Mouse (Mus musculus) intestine, postnatal 0 days (tissue): ENCODE data around the gene Il4ra. TPM values are rescaled to one million over a fixed set of nuclear protein-coding genes. Genes with fewer than 3 reads are reported as not detected.

Source experiments
- ATAC-seq: fragments of 200-750 bp; cut with Nextera tagmentation; 2 replicates; pipeline ENCODE4 v1.8.0; 2017; ENCODE audit warnings: mild to moderate bottlenecking, moderate TSS enrichment, moderate library complexity
- H3K27ac ChIP-seq: fragments of 300-500 bp; sonication (generic); 2 replicates; pipeline ENCODE4 v1.5.1; 2014; ENCODE audit warnings: mild to moderate bottlenecking, low read depth, low read length, moderate library complexity
- H3K27me3 ChIP-seq: fragments of 300-500 bp; sonication (generic); replicated peaks from 2 replicates; pipeline ENCODE4 v1.6.1; 2014; ENCODE audit warnings: low read length, mixed read lengths; ENCODE audit not compliant: control insufficient read depth, insufficient read depth
- H3K36me3 ChIP-seq: fragments of 300-500 bp; sonication (generic); 2 replicates; pipeline ENCODE4 v1.6.1; 2014; ENCODE audit warnings: mild to moderate bottlenecking, moderate library complexity; ENCODE audit not compliant: control insufficient read depth, insufficient read depth
- H3K4me1 ChIP-seq: fragments of 300-500 bp; sonication (generic); replicated peaks from 2 replicates; pipeline ENCODE4 v1.6.1; 2014; ENCODE audit warnings: antibody characterized with exemption, low read length, mixed read lengths; ENCODE audit not compliant: control insufficient read depth, insufficient read depth
- H3K4me2 ChIP-seq: fragments of 300-500 bp; sonication (generic); replicated peaks from 2 replicates; pipeline ENCODE4 v1.6.1; 2014; ENCODE audit warnings: low read depth, mild to moderate bottlenecking, moderate library complexity
- H3K4me3 ChIP-seq: fragments of 300-500 bp; sonication (generic); 2 replicates; pipeline ENCODE4 v1.5.1; 2014; ENCODE audit warnings: low read depth, low read length
- H3K9ac ChIP-seq: fragments of 300-500 bp; sonication (generic); 2 replicates; pipeline ENCODE4 v1.6.1; 2014; ENCODE audit warnings: mild to moderate bottlenecking, low read depth, low read length
- H3K9me3 ChIP-seq: fragments of 300-500 bp; sonication (generic); 2 replicates; pipeline ENCODE4 v1.6.1; 2016; ENCODE audit warnings: mixed run types; ENCODE audit not compliant: control insufficient read depth
- CTCF ChIP-seq: sonication (generic); IDR thresholded peaks from 2 replicates; pipeline ENCODE4 v1.5.1; 2016; ENCODE audit warnings: low read depth, mild to moderate bottlenecking, control low read depth, antibody characterized with exemption, moderate library complexity
- WGBS: fragments of 180-500 bp; shearing (Covaris S2); extraction: QIAGEN DNeasy Blood & Tissue Kit; methylation state at CpG from one replicate; pipeline ENCODE4 v1.1.7; 2014; 5-methylcytosine and 5-hydroxymethylcytosine counted together
- polyA plus RNA-seq: library from polyadenylated mRNA; unstranded; fragments of >200 nt; fragmentation: Nextera tagmentation; extraction: Ambion mirVana; gene quantifications from 2 replicates; pipeline ENCODE4 v1.2.1, GENCODE M21; 2015

The Il4ra gene
- polyA plus RNA-seq, 1 experiment from 2014 or later = 32.3 TPM

DNA sequence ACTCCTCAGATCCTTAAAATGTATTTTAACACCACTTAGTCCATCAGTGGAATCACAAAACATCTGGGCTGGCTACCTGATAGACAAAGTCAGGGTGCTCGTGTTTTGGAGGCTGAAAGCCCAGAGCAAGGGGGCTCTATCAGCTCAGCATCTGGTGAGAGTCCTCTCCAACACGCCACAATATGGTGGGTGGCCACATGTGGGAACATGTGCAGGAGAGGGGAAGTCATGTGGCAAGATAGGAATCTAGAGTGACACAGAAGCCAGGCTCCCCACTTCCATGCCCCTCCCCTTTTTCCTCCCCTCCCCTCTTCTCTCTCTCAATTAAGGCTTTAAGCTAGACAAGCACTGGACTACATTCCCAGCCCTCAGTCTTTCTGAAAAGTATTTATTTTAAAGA lies 40.1 kb upstream of the Il4ra start:
- WGBS = 63% methylated on average over 2 of the region's 2 CpGs
- Histone ChIP-seq H3K36me3 (no peaks in the 10 kb centered on the region), H3K9ac (no peak overlapping the region), H3K4me2 (no peak overlapping the region), H3K9me3 (no peaks in the 10 kb centered on the region), H3K27ac (no peak overlapping the region), H3K4me3 (no peak overlapping the region), H3K4me1 (no peaks in the 10 kb centered on the region), H3K27me3 (no peaks in the 10 kb centered on the region)
- ATAC-seq = no peak
- TF ChIP-seq CTCF = no peak

DNA sequence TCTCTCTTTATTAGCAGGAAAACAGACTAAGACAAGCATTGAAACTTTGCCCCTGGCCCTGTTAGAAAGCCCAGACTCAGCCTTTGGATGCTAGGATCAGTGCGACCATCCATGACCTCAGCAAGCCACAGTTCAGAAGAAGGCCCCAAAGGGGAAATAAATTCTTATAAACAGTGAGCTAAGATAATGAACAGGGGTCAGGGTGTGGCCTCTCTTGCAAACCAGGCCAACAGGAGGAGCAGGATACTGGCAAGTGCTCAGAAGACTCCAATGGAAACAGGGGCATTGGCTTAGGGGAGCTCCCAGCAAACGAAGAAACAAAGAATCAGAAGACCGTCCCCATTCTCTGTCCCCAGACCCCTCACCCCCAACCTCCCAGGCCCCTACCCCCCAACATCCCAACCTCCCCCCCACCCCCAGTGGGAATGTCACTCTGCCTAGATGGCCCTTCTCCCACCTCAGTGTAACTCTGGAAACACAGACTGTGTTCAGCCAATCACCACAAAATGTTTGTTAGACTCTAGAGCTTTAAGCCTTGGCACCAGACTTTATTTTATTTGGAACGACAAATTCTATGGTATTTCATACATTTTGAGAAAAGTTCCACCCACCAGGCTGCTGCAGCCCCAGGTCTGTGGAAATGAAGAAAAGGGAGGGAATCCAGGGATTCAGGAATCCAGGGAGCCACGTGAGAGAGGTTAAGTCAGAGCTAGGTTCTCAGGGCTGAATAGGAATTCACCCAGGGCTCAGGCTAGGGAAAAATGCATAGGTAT lies 36.7 kb upstream of the Il4ra start:
- Histone ChIP-seq H3K36me3 (no peaks in the 10 kb centered on the region), H3K9me3 (no peaks in the 10 kb centered on the region), H3K4me2 (no peak overlapping the region), H3K4me3 (no peak overlapping the region), H3K9ac (no peak overlapping the region), H3K27ac (no peak overlapping the region), H3K4me1 (no peaks in the 10 kb centered on the region), H3K27me3 (no peaks in the 10 kb centered on the region)
- TF ChIP-seq CTCF = no peak
- 66% methylated on average over 5 of the region's 5 CpGs for WGBS
- no peak for ATAC-seq

DNA sequence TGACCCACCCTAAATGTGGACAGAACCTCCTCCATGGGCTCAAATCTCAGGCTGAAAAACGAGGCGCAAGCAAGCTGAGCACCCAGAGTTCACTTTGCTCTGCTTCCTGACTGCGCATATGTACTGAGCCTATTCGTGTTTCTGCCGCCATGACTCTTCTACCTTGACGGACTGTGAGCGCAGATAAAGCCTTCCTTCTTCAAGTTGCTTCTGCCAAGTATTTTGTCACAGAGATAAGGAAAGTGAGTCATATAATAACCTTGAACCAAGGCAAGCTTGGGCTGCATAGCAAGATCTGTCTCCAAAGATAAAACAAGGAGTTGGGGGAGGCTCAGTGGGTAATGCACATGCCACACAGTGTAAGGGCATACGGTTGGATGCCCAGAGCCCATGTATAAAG lies 35.2 kb upstream of the Il4ra start:
- TF ChIP-seq CTCF = no peak
- H3K9me3 ChIP-seq = no peaks in the 10 kb centered on the region
- no peak overlapping the region for H3K27ac ChIP-seq
- no peak overlapping the region for H3K4me3 ChIP-seq
- 81% methylated on average over 8 of the region's 8 CpGs for WGBS
- H3K4me1 ChIP-seq = no peaks in the 10 kb centered on the region
- no peak for ATAC-seq
- H3K4me2 ChIP-seq = no peak overlapping the region
- no peaks in the 10 kb centered on the region for H3K36me3 ChIP-seq
- no peaks in the 10 kb centered on the region for H3K27me3 ChIP-seq
- no peak overlapping the region for H3K9ac ChIP-seq

DNA sequence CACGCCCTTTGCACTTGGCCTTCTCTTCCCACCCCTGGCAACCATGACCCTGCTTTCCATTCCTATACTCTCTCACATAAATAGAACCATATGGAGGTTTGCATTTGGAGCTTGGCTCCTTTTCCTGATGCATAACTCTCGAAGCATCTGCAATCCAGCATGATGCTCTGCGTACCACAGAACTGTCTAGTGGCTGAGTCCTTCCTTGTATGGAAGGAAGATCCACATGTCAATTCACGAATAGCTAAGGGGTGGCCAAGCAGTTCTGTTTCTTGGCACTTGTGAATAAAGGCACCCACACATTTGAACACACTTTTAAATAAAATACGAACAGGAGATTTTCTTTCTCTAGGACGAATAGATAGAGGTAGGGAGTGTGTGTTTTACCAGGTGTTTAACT lies 34.5 kb upstream of the Il4ra start:
- Histone ChIP-seq H3K9me3 (no peaks in the 10 kb centered on the region), H3K4me3 (no peak overlapping the region), H3K27ac (no peak overlapping the region), H3K9ac (no peak overlapping the region), H3K4me2 (no peak overlapping the region), H3K27me3 (no peaks in the 10 kb centered on the region), H3K36me3 (no peaks in the 10 kb centered on the region), H3K4me1 (no peaks in the 10 kb centered on the region)
- ATAC-seq = no peak
- no peak for TF ChIP-seq CTCF
- WGBS = 83% methylated on average over 6 of the region's 6 CpGs

DNA sequence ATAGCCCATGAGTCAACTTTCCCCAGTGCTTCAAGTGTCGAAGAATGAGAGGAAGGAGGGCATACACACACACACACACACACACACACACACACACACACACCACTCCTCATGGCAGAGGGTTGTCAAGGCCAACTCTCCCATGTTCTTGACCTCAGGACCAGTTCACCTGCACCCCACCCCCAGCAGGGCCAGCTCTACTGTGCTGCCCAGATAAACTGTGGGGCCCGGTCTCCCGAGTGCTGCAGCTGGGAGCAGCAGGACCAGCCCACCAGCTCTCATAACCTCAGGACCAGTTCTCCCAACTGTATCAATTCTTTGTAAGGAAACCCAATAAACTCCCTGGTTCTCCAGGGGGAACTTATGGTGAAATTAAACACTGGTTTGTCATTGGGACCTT lies 32.2 kb upstream of the Il4ra start:
- Histone ChIP-seq H3K4me3 (no peak overlapping the region), H3K27me3 (no peaks in the 10 kb centered on the region), H3K9ac (no peak overlapping the region), H3K4me1 (no peaks in the 10 kb centered on the region), H3K27ac (no peak overlapping the region), H3K4me2 (no peak overlapping the region), H3K36me3 (no peaks in the 10 kb centered on the region), H3K9me3 (no peaks in the 10 kb centered on the region)
- ATAC-seq = no peak
- TF ChIP-seq CTCF = no peak
- WGBS = 71% methylated on average over 3 of the region's 3 CpGs

DNA sequence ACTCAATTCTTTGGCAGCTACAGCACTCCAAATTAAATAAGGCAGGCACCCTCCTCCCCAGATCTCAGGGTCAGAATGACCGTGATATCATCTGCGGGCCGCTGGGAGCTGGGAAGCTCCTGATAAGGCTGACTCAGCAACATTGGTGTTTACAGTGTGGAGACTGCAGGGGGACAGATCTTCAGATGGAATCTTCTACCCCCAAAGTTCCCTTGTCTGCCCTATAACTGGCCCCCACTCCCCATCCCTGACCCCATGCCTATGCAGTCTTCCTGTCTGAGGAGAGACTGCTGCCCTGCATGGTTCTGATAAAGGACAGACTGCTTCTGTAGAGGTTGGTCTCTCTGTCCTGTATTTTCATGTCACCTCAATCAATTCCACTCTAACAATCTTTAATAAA lies 28.9 kb upstream of the Il4ra start:
- no peak for ATAC-seq
- no peak overlapping the region for H3K9ac ChIP-seq
- no peak for TF ChIP-seq CTCF
- no peaks in the 10 kb centered on the region for H3K27me3 ChIP-seq
- H3K27ac ChIP-seq = no peak overlapping the region
- H3K4me1 ChIP-seq = no peaks in the 10 kb centered on the region; the same call in 1 of the 2 replicates
- no peak overlapping the region for H3K4me3 ChIP-seq
- no peak overlapping the region for H3K4me2 ChIP-seq
- WGBS = 29% methylated on average over 3 of the region's 3 CpGs
- H3K9me3 ChIP-seq = no peaks in the 10 kb centered on the region
- H3K36me3 ChIP-seq = no peaks in the 10 kb centered on the region
